45 mouse cellular contexts compared by ENCODE assay signal in the genomic region with DNA sequence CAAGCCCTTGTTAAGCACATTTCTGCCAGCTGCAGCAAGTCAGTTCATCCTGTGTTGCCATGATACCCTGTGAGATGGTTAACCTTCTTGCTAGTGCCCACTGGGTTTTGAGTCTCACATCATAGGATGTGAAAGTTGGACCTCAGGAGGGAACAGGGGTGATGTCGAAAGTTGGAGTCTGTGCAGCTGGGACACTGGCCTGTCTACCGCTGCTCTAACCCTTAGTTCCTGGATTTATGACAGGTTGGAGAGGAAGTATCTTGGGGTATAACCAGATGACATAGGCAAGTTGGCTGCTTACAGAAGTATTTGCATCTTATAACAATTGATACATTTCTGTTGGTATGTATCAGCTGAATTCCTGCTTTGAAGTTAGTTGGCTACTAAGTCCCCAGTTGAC. TPM values are rescaled to one million over a fixed set of nuclear protein-coding genes. Genes with fewer than 3 reads are reported as not detected.
"Had no signal": no experiment of that assay in that cellular context is flagged by ENCODE, and none has a peak within 500 bp of the region (broad histone marks: within the 10 kb centered on the region; RNA-seq: fewer than 3 reads in every experiment).

No protein-coding gene starts in this region.

- H3K4me2 ChIP-seq: heart, embryonic 11.5 days; heart, embryonic 12.5 days; heart, embryonic 13.5 days; heart, embryonic 15.5 days; hindbrain, embryonic 12.5 days; hindbrain, embryonic 13.5 days; hindbrain, embryonic 14.5 days; hindbrain, embryonic 15.5 days; intestine, embryonic 15.5 days; kidney, embryonic 15.5 days had no signal

- DNase-seq: heart, postnatal 10 days; heart, postnatal 14 days; heart, postnatal 36 days; heart, postnatal 4 days; kidney, adult 11 months; kidney, adult 18-20 months; kidney, adult 2 months; kidney, adult 8-10 months; kidney, adult 9 months; kidney, postnatal 10 days; kidney, postnatal 14 days; kidney, postnatal 25 days; kidney, postnatal 36 days; kidney, postnatal 4 days; layer of hippocampus, adult 9-11 months; layer of hippocampus, postnatal 36 days had no signal

- H3K27ac ChIP-seq: heart, embryonic 10.5 days; heart, embryonic 13.5 days; heart, embryonic 15.5 days; hindbrain, embryonic 10.5 days; hindbrain, embryonic 12.5 days; hindbrain, embryonic 13.5 days; hindbrain, embryonic 14.5 days; hindbrain, embryonic 15.5 days; hindbrain, postnatal 0 days; intestine, embryonic 15.5 days; kidney, embryonic 15.5 days; kidney, postnatal 0 days; layer of hippocampus, adult 2 months had no signal

- H3K36me3 ChIP-seq: heart, embryonic 15.5 days; intestine, embryonic 15.5 days; kidney, embryonic 15.5 days had no signal

- H3K9me3 ChIP-seq: heart, embryonic 10.5 days; heart, embryonic 12.5 days; heart, embryonic 13.5 days; heart, embryonic 15.5 days; hindbrain, embryonic 10.5 days; hindbrain, embryonic 12.5 days; hindbrain, embryonic 13.5 days; hindbrain, embryonic 15.5 days; intestine, embryonic 15.5 days; kidney, embryonic 15.5 days had no signal

- H3K9ac ChIP-seq: heart, embryonic 12.5 days; heart, embryonic 13.5 days; heart, embryonic 15.5 days; hindbrain, embryonic 12.5 days; hindbrain, embryonic 13.5 days; hindbrain, embryonic 14.5 days; hindbrain, embryonic 15.5 days; intestine, embryonic 15.5 days; kidney, embryonic 15.5 days had no signal

- H3K4me1 ChIP-seq: heart, embryonic 12.5 days; heart, embryonic 15.5 days; hindbrain, embryonic 10.5 days; hindbrain, embryonic 13.5 days; hindbrain, embryonic 15.5 days; intestine, embryonic 15.5 days; kidney, embryonic 15.5 days had no signal

- ATAC-seq: hindbrain, embryonic 16.5 days; hindbrain, postnatal 0 days; inflammation-experienced regulatory T-cells, adult 6 months; intestine, embryonic 15.5 days; intestine, embryonic 16.5 days; intestine, postnatal 0 days had no signal

- H3K4me3 ChIP-seq: heart, embryonic 10.5 days; heart, embryonic 12.5 days; heart, embryonic 13.5 days; heart, embryonic 15.5 days; hindbrain, embryonic 10.5 days; hindbrain, embryonic 12.5 days; hindbrain, embryonic 13.5 days; hindbrain, embryonic 15.5 days; intestine, embryonic 15.5 days; kidney, embryonic 15.5 days; layer of hippocampus, adult 2 months had no signal

- H3K27me3 ChIP-seq: heart, embryonic 12.5 days; heart, embryonic 13.5 days; heart, embryonic 15.5 days; hindbrain, embryonic 12.5 days; hindbrain, embryonic 13.5 days; hindbrain, embryonic 15.5 days; intestine, embryonic 15.5 days; kidney, embryonic 15.5 days had no signal

RNA-seq across cellular contexts. Expression of gene Flnc, which starts 12.5 kb away (rescaled TPM):
- total RNA-seq: hematopoietic stem cell, adult 5-6 weeks had no signal
- polyA plus RNA-seq: inflammation-experienced regulatory T-cells, adult 6 months had no signal

RNA-seq across cellular contexts. Expression of gene Opn1sw, which starts 32.3 kb away (rescaled TPM):
- total RNA-seq: heart, postnatal 10 days; heart, postnatal 14 days; heart, postnatal 25 days; heart, postnatal 4 days; hematopoietic stem cell, adult 5-6 weeks; layer of hippocampus, adult 18-20 months; layer of hippocampus, adult 2 months; layer of hippocampus, postnatal 36 days had no signal
- polyA plus RNA-seq: kidney, adult 2 months had no signal

RNA-seq across cellular contexts. Expression of gene Atp6v1fnb, which starts 50.6 kb away (rescaled TPM):
- total RNA-seq: heart, postnatal 10 days; heart, postnatal 14 days; heart, postnatal 25 days; heart, postnatal 36 days; heart, postnatal 4 days; hindbrain, postnatal 0 days; layer of hippocampus, postnatal 10 days had no signal
- polyA plus RNA-seq: heart, embryonic 10.5 days; heart, embryonic 11.5 days; heart, embryonic 12.5 days; heart, embryonic 13.5 days; heart, embryonic 14.5 days; heart, embryonic 15.5 days; heart, embryonic 16.5 days; heart, postnatal 0 days; hindbrain, embryonic 10.5 days; hindbrain, embryonic 11.5 days; hindbrain, embryonic 12.5 days; hindbrain, embryonic 14.5 days; hindbrain, embryonic 16.5 days; hindbrain, postnatal 0 days; inflammation-experienced regulatory T-cells, adult 6 months; intestine, embryonic 16.5 days; intestine, postnatal 0 days; kidney, embryonic 14.5 days; kidney, embryonic 15.5 days; kidney, postnatal 0 days; large intestine, adult 2 months had no signal
